Mouse (Mus musculus) MEL (cell line): ENCODE measurements at regions not wholly inside any gene's neighbourhood (a gene's known extent, or its start where the extent isn't known, plus 50 kb on each side); places are given as distances from the start of the nearest gene placed in this dataset.

ENCODE experiments used
- CTCF ChIP-seq, 3 experiments: IDR thresholded peaks in 2 of 3; conservative IDR thresholded peaks in 1 of 3; 2 replicates each; pipeline ENCODE4 v1.5.1; 2011 to 2012; ENCODE audit warnings: low read length in 3 of 3, low read depth in 2 of 3, mild to moderate bottlenecking in 2 of 3, improper control_type of control experiment in 1 of 3, inconsistent platforms in 1 of 3, mixed read lengths in 1 of 3, moderate library complexity in 1 of 3; ENCODE audit not compliant: control insufficient read depth in 1 of 3, insufficient read depth in 1 of 3, poor library complexity in 1 of 3, severe bottlenecking in 1 of 3
- E2F4 ChIP-seq: IDR thresholded peaks from 2 replicates; pipeline ENCODE4 v1.6.1; 2011; ENCODE audit warnings: low read depth, low read length, improper control_type of control experiment, borderline replicate concordance
- EP300 ChIP-seq, 2 experiments: IDR thresholded peaks; 2 replicates each; pipeline ENCODE4 v1.6.1; 2011; ENCODE audit warnings: improper control_type of control experiment in 2 of 2, low read length in 2 of 2, low read depth in 1 of 2, mild to moderate bottlenecking in 1 of 2
- ETS1 ChIP-seq: IDR thresholded peaks from 2 replicates; pipeline ENCODE4 v1.6.1; 2012; ENCODE audit warnings: low read depth, mild to moderate bottlenecking, inconsistent platforms, low read length, improper control_type of control experiment, moderate library complexity
- MEF2A ChIP-seq: IDR thresholded peaks from 2 replicates; pipeline ENCODE4 v1.6.1; 2014; ENCODE audit warnings: low read depth, mild to moderate bottlenecking, inconsistent platforms, low read length, improper control_type of control experiment; ENCODE audit not compliant: poor library complexity, insufficient replicate concordance, severe bottlenecking; ENCODE audit errors: extremely low read depth
- MYC ChIP-seq: IDR thresholded peaks from 2 replicates; pipeline ENCODE4 v1.6.1; 2011; ENCODE audit warnings: low read depth, mild to moderate bottlenecking, low read length, improper control_type of control experiment, moderate library complexity
- POLR2A ChIP-seq, 2 experiments: IDR thresholded peaks; 2 replicates each; pipeline ENCODE4 v1.6.1; 2011 to 2012; ENCODE audit warnings: low read length in 2 of 2, mild to moderate bottlenecking in 2 of 2, control low read depth in 1 of 2, improper control_type of control experiment in 1 of 2, low read depth in 1 of 2, moderate library complexity in 1 of 2; ENCODE audit not compliant: control insufficient read depth in 1 of 2, insufficient read depth in 1 of 2, poor library complexity in 1 of 2
- RAD21 ChIP-seq: IDR thresholded peaks from 2 replicates; pipeline ENCODE4 v1.6.1; 2011; ENCODE audit warnings: mild to moderate bottlenecking, low read depth, low read length, improper control_type of control experiment
- RCOR1 ChIP-seq: IDR thresholded peaks from 2 replicates; pipeline ENCODE4 v1.6.1; 2012; ENCODE audit warnings: low read depth, mild to moderate bottlenecking, inconsistent platforms, low read length, improper control_type of control experiment
- TAL1 ChIP-seq: IDR thresholded peaks from 2 replicates; pipeline ENCODE4 v1.6.1; 2012; ENCODE audit warnings: mild to moderate bottlenecking, inconsistent platforms, low read length, moderate library complexity, mixed read lengths
- UBTF ChIP-seq: IDR thresholded peaks from 2 replicates; pipeline ENCODE4 v1.6.1; 2012; ENCODE audit warnings: low read depth, mild to moderate bottlenecking, inconsistent platforms, low read length, improper control_type of control experiment, moderate library complexity, borderline replicate concordance; ENCODE audit not compliant: insufficient read depth
- ZC3H11A ChIP-seq: IDR thresholded peaks from 2 replicates; pipeline ENCODE4 v1.6.1; 2012; ENCODE audit warnings: low read depth, mild to moderate bottlenecking, inconsistent platforms, low read length, improper control_type of control experiment

- no peak for TF ChIP-seq ETS1
- no peak for TF ChIP-seq POLR2A (IDR thresholded peaks at IDR 0.05; ENCODE audit: control insufficient read depth in 1 of 2, insufficient read depth in 1 of 2, low read depth in 1 of 2, low read length in 2 of 2, poor library complexity in 1 of 2)
- TF ChIP-seq MYC = no peak
- TF ChIP-seq CTCF (IDR thresholded peaks at IDR 0.05 in 2 of 3, conservative IDR thresholded peaks at IDR 0.05 in 1 of 3; ENCODE audit: control insufficient read depth in 1 of 3, insufficient read depth in 1 of 3, low read depth in 2 of 3, low read length in 3 of 3, poor library complexity in 1 of 3, severe bottlenecking in 1 of 3) = no peak
- no peak for TF ChIP-seq RAD21
- no peak for TF ChIP-seq TAL1
- TF ChIP-seq MEF2A = no peak
- TF ChIP-seq ZC3H11A = no peak
- TF ChIP-seq UBTF = no peak
- TF ChIP-seq EP300 (IDR thresholded peaks at IDR 0.05; ENCODE audit: low read depth in 1 of 2, low read length in 2 of 2) = no peak
- no peak for TF ChIP-seq RCOR1
- TF ChIP-seq E2F4 = no peak
Measured at GRCm38 (mm10) chr7:51247695-51248094, 263.1 kb upstream of the Ano5 start.
